In the genomic region with DNA sequence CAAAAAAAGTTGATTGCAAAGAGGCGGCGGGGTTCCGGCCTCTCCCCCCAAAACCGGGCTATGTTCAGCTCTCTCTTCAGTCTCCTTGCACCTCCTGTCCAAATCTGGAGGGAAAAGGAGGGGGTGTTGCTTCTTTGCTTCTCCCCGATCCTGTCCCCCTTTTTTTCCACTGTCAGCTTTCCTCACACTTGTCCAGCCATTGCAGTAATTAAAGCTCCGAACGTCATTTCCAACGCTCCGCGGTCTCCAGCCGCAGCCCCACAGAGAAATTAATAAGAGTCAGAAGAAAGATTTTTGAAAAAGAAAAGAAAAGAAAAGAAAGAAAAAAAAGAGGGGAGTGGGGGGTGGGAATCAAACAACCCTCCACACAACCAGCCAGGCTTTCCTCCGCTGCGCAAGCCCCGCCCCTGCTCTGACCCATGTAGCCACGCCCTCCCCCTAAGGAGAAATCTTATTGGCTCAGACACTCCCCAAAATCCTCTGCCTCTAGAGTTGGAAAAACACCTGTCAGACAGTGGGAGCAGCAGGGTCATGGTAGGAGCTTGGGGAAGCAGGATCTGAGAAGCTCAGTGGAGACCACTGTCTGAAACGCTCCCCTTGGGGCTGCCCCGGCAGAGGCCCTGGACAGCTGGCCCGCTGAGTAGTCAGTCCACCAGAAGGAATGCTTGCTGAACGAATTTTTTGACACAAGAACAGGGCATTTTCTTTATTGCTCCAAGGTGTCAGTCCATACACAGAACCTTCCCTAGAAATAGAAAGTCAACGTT, we compare ENCODE assay signal across 7 mouse cellular contexts. TPM values are rescaled to one million over a fixed set of nuclear protein-coding genes. Genes with fewer than 3 reads are reported as not detected.
A peak's percentile ranks its signal among the peaks of the same experiment; 100 is the strongest.
DNase-seq lines count a peak whose midpoint lies in the region; ATAC-seq lines count a peak whose summit lies in the region.

No protein-coding gene starts in this region.

- no peaks in the 10 kb centered on the region for H3K9me3 ChIP-seq in limb, embryonic 11.5 days (ENCODE audit: control insufficient read depth, low read length)
- no peaks in the 10 kb centered on the region for H3K9me3 ChIP-seq in midbrain, embryonic 11.5 days (ENCODE audit: control insufficient read depth, low read length)

- peak; percentile 54 for DNase-seq in adrenal gland, postnatal 25 days
- DNase-seq in cerebellum, adult 9-11 months = peak; percentile 70
- DNase-seq in heart, adult 18-20 months = peak; percentile 54 to 66
- DNase-seq in kidney, adult 11 months = peak; percentile 77
- DNase-seq in limb, embryonic 11.5 days (ENCODE audit: low spot score) = peak; percentile 59
- DNase-seq in midbrain, embryonic 11.5 days (ENCODE audit: low spot score, missing footprints) = peak; percentile 94
- peak; percentile 48 for DNase-seq in testis, postnatal 14 days (ENCODE audit: low spot score)

- peak; percentile 77 for ATAC-seq in limb, embryonic 11.5 days (ENCODE audit: insufficient number of reproducible peaks, low FRiP score, low TSS enrichment, low read depth)
- ATAC-seq in midbrain, embryonic 11.5 days (ENCODE audit: low FRiP score) = peak; percentile 49

- H3K27ac ChIP-seq in limb, embryonic 11.5 days (replicated peaks; ENCODE audit: low read depth, low read length) = no peak overlapping the region
- no peak overlapping the region for H3K27ac ChIP-seq in midbrain, embryonic 11.5 days (ENCODE audit: low read depth, low read length)

- H3K4me2 ChIP-seq in limb, embryonic 11.5 days (ENCODE audit: low read depth, severe bottlenecking) = peak overlapping the region; percentile 99
- H3K4me2 ChIP-seq in midbrain, embryonic 11.5 days = peak overlapping the region; percentile 62

- peaks cover 13% of the 10 kb centered on the region for H3K4me1 ChIP-seq in limb, embryonic 11.5 days (ENCODE audit: control insufficient read depth, insufficient read depth, low read length)
- peaks cover 7% of the 10 kb centered on the region for H3K4me1 ChIP-seq in midbrain, embryonic 11.5 days (ENCODE audit: control insufficient read depth, insufficient read depth, low read length)

- H3K9ac ChIP-seq in limb, embryonic 11.5 days (ENCODE audit: low read length) = no peak overlapping the region
- peak overlapping the region; percentile 84 for H3K9ac ChIP-seq in midbrain, embryonic 11.5 days (ENCODE audit: low read length)

- peak overlapping the region; percentile 49 for H3K4me3 ChIP-seq in limb, embryonic 11.5 days (ENCODE audit: low read depth, low read length)
- H3K4me3 ChIP-seq in midbrain, embryonic 11.5 days (ENCODE audit: low read depth, low read length) = peak overlapping the region; percentile 78

- no peaks in the 10 kb centered on the region for H3K36me3 ChIP-seq in limb, embryonic 11.5 days (ENCODE audit: control insufficient read depth, insufficient read depth, low read length)
- H3K36me3 ChIP-seq in midbrain, embryonic 11.5 days (ENCODE audit: control insufficient read depth, insufficient read depth, low read length) = no peaks in the 10 kb centered on the region

- 3% methylated on average over 20 of the region's 20 CpGs for WGBS in limb, embryonic 11.5 days
- 3% methylated on average over 20 of the region's 20 CpGs for WGBS in midbrain, embryonic 11.5 days

- H3K27me3 ChIP-seq in limb, embryonic 11.5 days (ENCODE audit: control insufficient read depth, insufficient read depth, low read length) = peaks cover 40% of the 10 kb centered on the region
- no peaks in the 10 kb centered on the region; the same call in 1 of the 2 replicates for H3K27me3 ChIP-seq in midbrain, embryonic 11.5 days (ENCODE audit: control insufficient read depth, insufficient read depth, low read length)

RNA-seq across cellular contexts. Expression of gene Erbb4, which starts 0.5 kb away (rescaled TPM):
- total RNA-seq in adrenal gland, postnatal 25 days (2021) = 0.81 and 0.94 TPM in 2 replicates
- total RNA-seq in heart, adult 18-20 months (2021) = 10 to 100 TPM; 11.4 to 12.4 TPM
- polyA plus RNA-seq in limb, embryonic 11.5 days (2014; fragmentation: Nextera tagmentation; extraction: Ambion mirVana) = 0.21 TPM in 1 of 2 replicates, not detected in the other
- 7.0 and 8.6 TPM in 2 replicates for polyA plus RNA-seq in midbrain, embryonic 11.5 days (2014; fragmentation: Nextera tagmentation; extraction: Ambion mirVana)
